Mouse (Mus musculus) liver, adult 2 months (tissue): ENCODE data around the gene Tvp23b. TPM values are rescaled to one million over a fixed set of nuclear protein-coding genes. Genes with fewer than 3 reads are reported as not detected.
A peak's percentile ranks its signal among the peaks of the same experiment; 100 is the strongest.

Experiments
- DNase-seq: peaks from one replicate; pipeline ENCODE4 v3.0.0-alpha.2; 2011; ENCODE audit warnings: low read depth, low spot score; ENCODE audit errors: extremely low read depth
- H3K27ac ChIP-seq: fragments of 200-500 bp; replicated peaks from 2 replicates; pipeline ENCODE4 v1.5.1; 2012; ENCODE audit warnings: low read depth, mild to moderate bottlenecking, control low read depth, inconsistent platforms, low read length; ENCODE audit not compliant: insufficient read depth
- H3K27me3 ChIP-seq: fragments of 200-500 bp; 2 replicates; pipeline ENCODE4 v1.6.1; 2012; ENCODE audit warnings: mild to moderate bottlenecking, moderate library complexity, low read length, inconsistent platforms; ENCODE audit not compliant: control insufficient read depth, insufficient read depth
- H3K36me3 ChIP-seq: fragments of 200-500 bp; 2 replicates; pipeline ENCODE4 v1.6.1; 2012; ENCODE audit warnings: low read length, inconsistent platforms; ENCODE audit not compliant: control insufficient read depth, insufficient read depth
- H3K4me1 ChIP-seq: fragments of 200-500 bp; 2 replicates; pipeline ENCODE4 v1.6.1; 2011; ENCODE audit warnings: low read length; ENCODE audit not compliant: control insufficient read depth, insufficient read depth
- H3K4me3 ChIP-seq: fragments of 200-500 bp; 2 replicates; pipeline ENCODE4 v1.5.1; 2011; ENCODE audit warnings: low read depth, mild to moderate bottlenecking, control low read depth, low read length, moderate library complexity; ENCODE audit not compliant: insufficient read depth
- H3K79me2 ChIP-seq: fragments of 200-500 bp; 2 replicates; pipeline ENCODE4 v1.6.1; 2012; ENCODE audit warnings: inconsistent platforms, mild to moderate bottlenecking, low read length, moderate library complexity; ENCODE audit not compliant: control insufficient read depth, insufficient read depth
- H3K9ac ChIP-seq: fragments of 200-500 bp; 2 replicates; pipeline ENCODE4 v1.6.1; 2012; ENCODE audit warnings: low read depth, mild to moderate bottlenecking, control low read depth, inconsistent platforms, low read length
- CTCF ChIP-seq: fragments of 200-500 bp; IDR thresholded peaks from 2 replicates; pipeline ENCODE4 v1.5.1; 2011; ENCODE audit warnings: low read depth, low read length, control low read depth
- POLR2A ChIP-seq: fragments of 200-500 bp; IDR thresholded peaks from 2 replicates; pipeline ENCODE4 v1.6.1; 2011; ENCODE audit warnings: low read length, control low read depth; ENCODE audit not compliant: insufficient read depth; ENCODE audit errors: extremely low read depth
- WGBS: fragments of 180-500 bp; shearing (Covaris S2); methylation state at CpG from one replicate; pipeline ENCODE4 v1.1.7; 2018; 5-methylcytosine and 5-hydroxymethylcytosine counted together
- polyA plus RNA-seq: library from polyadenylated mRNA; depleted of rRNA; stranded (reverse); fragments of >200 nt; gene quantifications from 2 replicates; pipeline ENCODE4 v1.2.3, GENCODE M21; 2012
- total RNA-seq: library from RNA; depleted of rRNA; stranded (reverse); fragments of >200 nt; gene quantifications from 2 replicates; pipeline ENCODE4 v1.2.3, GENCODE M21; 2014

Gene Tvp23b
- total and polyA plus RNA-seq, 2 experiments = 10.1 to 31.0 TPM

DNA sequence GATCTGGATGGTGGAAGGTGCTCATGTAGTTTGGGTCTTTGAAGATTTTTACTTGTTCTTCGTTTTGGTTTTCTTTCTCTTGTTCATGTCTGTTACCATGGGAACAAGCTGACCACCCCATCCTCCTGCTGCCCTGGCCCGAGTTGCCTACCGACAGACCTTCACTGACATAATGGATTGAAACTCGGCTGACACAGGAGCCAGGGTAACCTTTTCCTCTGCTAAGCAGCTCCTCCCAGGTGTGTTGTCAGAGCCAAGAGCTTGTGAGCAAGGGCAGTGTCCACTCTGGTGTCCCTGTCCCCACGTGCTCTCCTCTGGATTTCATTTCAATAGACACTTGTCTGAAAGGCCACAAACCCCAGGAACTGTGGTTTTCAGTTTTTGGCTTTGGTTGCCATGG, 59.7 kb downstream of the Tvp23b start:
- peak; percentile 67 for DNase-seq
- WGBS = 70% methylated on average over 5 of the region's 5 CpGs
- no peak overlapping the region for H3K9ac ChIP-seq
- H3K4me3 ChIP-seq = no peak overlapping the region
- H3K79me2 ChIP-seq = no peaks in the 10 kb centered on the region
- TF ChIP-seq POLR2A (no peak), CTCF (no peak)
- no peak overlapping the region for H3K27ac ChIP-seq
- no peaks in the 10 kb centered on the region for H3K36me3 ChIP-seq
- no peaks in the 10 kb centered on the region; the same call in 1 of the 2 replicates for H3K27me3 ChIP-seq
- H3K4me1 ChIP-seq = peaks cover 4% of the 10 kb centered on the region

DNA sequence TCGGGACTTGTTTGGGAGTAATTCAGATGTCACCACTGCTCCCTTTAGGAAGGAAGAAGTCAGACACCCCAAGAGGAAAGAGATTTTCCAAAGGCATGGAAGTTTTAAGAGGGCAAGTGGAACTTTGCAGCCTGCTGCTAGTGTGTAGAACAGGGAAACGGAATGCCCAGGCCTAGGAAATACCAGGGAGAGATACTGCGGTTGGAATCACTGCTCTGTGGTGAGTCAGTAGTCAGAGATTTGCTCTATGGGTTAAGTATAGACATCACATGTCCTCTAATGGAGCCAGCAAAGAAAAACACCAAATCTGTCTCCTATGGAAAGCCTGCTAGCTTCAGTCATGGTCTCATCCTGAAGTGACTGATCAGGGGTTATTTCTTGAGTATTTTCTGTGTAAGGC, 60.9 kb downstream of the Tvp23b start:
- 90% methylated on average over 3 of the region's 3 CpGs for WGBS

DNA sequence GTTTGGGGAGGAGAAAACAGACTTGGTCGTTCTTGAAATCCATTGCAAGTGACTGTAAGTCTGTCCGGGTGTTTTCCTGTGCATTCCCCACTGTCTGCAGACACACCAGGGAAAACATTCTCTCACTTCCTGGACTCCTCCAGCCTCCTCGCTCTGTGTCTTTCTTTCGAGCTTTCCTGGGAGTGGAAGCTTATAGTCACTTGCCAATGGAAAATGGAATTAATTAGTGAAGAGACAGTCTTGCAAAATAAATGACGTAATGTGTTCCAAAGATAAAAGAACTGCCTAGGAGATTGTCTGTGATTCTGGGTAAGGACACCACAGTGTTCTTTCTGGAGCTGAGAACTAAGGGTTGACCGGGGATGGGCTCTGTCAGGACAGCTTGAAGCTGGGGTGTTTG, 64.3 kb downstream of the Tvp23b start:
- Histone ChIP-seq H3K79me2 (no peaks in the 10 kb centered on the region), H3K9ac (no peak overlapping the region), H3K27ac (no peak overlapping the region), H3K27me3 (no peaks in the 10 kb centered on the region; the same call in 1 of the 2 replicates), H3K4me1 (no peaks in the 10 kb centered on the region), H3K4me3 (no peak overlapping the region), H3K36me3 (no peaks in the 10 kb centered on the region)
- TF ChIP-seq CTCF = no peak
- DNase-seq = no peak
- 76% methylated on average over 6 of the region's 6 CpGs for WGBS

More for the DNA sequence above, 60.9 kb downstream of the Tvp23b start:
- H3K27me3 ChIP-seq = no peaks in the 10 kb centered on the region; the same call in 1 of the 2 replicates
- no peaks in the 10 kb centered on the region for H3K36me3 ChIP-seq
- H3K4me1 ChIP-seq = no peaks in the 10 kb centered on the region
- no peak overlapping the region for H3K4me3 ChIP-seq
- no peak overlapping the region for H3K27ac ChIP-seq
- no peak for DNase-seq
- H3K9ac ChIP-seq = no peak overlapping the region
- TF ChIP-seq POLR2A (no peak), CTCF (no peak)
- H3K79me2 ChIP-seq = no peaks in the 10 kb centered on the region

DNA sequence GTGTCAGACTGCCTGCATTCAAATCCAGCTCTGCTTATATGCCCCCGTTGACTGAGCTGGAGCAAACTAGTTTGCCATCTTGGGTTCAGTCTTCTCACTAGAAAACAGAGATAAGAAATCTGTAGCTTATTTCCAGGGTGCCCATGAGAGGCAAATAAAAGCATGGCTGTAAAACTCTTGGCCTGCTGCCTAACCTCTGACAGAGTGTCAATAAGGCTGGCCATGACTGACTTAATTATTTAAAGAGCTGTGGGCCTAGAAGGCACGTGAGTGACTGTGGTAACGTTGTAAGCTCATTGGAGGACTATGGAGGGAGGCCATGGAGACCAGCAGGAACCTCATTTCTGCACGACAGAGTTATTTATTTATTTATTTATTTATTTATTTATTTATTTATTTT, 66.3 kb downstream of the Tvp23b start:
- Histone ChIP-seq H3K9ac (no peak overlapping the region), H3K36me3 (no peaks in the 10 kb centered on the region), H3K4me3 (no peak overlapping the region), H3K79me2 (no peaks in the 10 kb centered on the region), H3K4me1 (no peaks in the 10 kb centered on the region), H3K27ac (no peak overlapping the region), H3K27me3 (0 out of 2 replicates have a peak, but pooled peaks cover 2% of the 10 kb centered on the region)
- TF ChIP-seq POLR2A (no peak), CTCF (no peak)
- 52% methylated on average over 4 of the region's 4 CpGs for WGBS
- no peak for DNase-seq

DNA sequence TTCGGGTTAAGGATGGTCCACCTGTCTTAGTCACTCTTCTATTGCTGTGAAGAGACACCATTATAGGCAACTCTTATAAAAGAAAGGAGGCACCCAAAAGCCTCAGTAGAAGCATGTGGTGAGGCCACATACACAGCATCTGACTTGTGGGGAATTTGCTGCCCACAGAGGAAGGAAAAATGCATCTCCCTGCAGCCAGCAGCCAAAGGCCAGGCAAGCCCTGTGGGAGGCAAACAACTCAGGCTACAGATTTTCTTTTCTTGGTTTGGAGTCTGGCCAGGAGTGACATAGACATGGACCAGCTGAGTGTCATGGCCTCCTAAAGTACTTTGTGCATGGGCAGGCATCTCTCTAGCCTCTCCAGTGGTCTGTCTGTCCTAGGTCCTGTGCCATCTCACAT, 70.3 kb downstream of the Tvp23b start:
- Histone ChIP-seq H3K27ac (no peak overlapping the region), H3K36me3 (no peaks in the 10 kb centered on the region), H3K79me2 (no peaks in the 10 kb centered on the region), H3K4me3 (no peak overlapping the region), H3K9ac (no peak overlapping the region), H3K4me1 (no peaks in the 10 kb centered on the region), H3K27me3 (peaks cover 5% of the 10 kb centered on the region; the same call in 1 of the 2 replicates)
- no peak for DNase-seq
- TF ChIP-seq CTCF (no peak), POLR2A (no peak)
- 80% methylated on average over 1 of the region's 1 CpGs for WGBS

DNA sequence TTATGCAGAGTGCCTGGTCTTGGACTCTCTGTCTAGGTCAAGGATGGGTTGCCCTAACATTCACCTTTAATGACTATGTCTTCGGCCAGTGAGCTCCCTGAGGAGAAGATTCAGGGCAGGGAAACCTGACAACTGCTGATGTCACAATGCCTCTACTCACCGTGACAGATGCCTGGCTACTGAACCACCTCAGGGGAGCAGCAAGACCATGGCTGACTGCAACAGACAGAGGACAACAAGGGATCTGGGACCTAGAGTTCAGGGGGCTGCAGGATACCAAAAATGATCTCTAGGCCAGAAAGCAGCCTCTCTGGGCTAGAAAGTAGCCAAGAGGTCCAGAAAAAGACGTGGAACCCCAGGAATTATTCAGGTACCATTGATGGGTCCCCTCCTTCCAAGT, 71.8 kb downstream of the Tvp23b start, which contains the start of gene Cdrt4:
TSS of gene Cdrt4 (plus strand) at position 182 of the 400 bp plus-strand sequence.
- Histone ChIP-seq H3K36me3 (no peaks in the 10 kb centered on the region), H3K27ac (no peak within 1 kb of the TSS), H3K4me1 (peaks cover 3% of the 10 kb centered on the region), H3K4me3 (no peak within 1 kb of the TSS), H3K79me2 (no peaks in the 10 kb centered on the region), H3K9ac (no peak within 1 kb of the TSS), H3K27me3 (peaks cover 5% of the 10 kb centered on the region; the same call in 1 of the 2 replicates)
- 90% methylated on average over 3 of the region's 3 CpGs for WGBS
- TF ChIP-seq CTCF = no peak
- TF ChIP-seq POLR2A = no peak
- DNase-seq = no peak
